Comparison of ENCODE assay signal across 30 mouse cellular contexts in genomic region chr11:120819556-120819955, GRCm38 (mm10). TPM values are rescaled to one million over a fixed set of nuclear protein-coding genes. Genes with fewer than 3 reads are reported as not detected.
DNase-seq lines count a peak whose midpoint lies in the region; ATAC-seq lines count a peak whose summit lies in the region.
"Had no signal": no experiment of that assay in that cellular context is flagged by ENCODE, and none has a peak within 500 bp of the region (broad histone marks: within the 10 kb centered on the region; RNA-seq: fewer than 3 reads in every experiment).

No protein-coding gene starts in this region.

- intact Hi-C loops in gastrocnemius, postnatal 14 days (cut with DNase I; ENCODE audit: low total_unique reads): no loop called here
- intact Hi-C loops in gastrocnemius, postnatal 36 days (cut with DNase I): no loop called here

- no peak overlapping the region for H3K9ac ChIP-seq in midbrain, embryonic 14.5 days (replicated peaks; ENCODE audit: low read length)
- no peak overlapping the region for H3K9ac ChIP-seq in hindbrain, embryonic 12.5 days
- H3K9ac ChIP-seq: embryonic facial prominence, embryonic 15.5 days; forebrain, embryonic 12.5 days; forebrain, postnatal 0 days; intestine, embryonic 15.5 days; liver, embryonic 14.5 days; midbrain, embryonic 13.5 days; neural tube, embryonic 15.5 days had no signal

- ATAC-seq in midbrain, embryonic 14.5 days (ENCODE audit: low FRiP score, low TSS enrichment): no peak
- ATAC-seq in hindbrain, embryonic 12.5 days (ENCODE audit: low FRiP score): no peak
- ATAC-seq: CD4-positive, CD25-positive, alpha-beta regulatory T cell, adult 4 months; forebrain, postnatal 0 days; hindbrain, postnatal 0 days; intestine, embryonic 15.5 days; midbrain, embryonic 13.5 days had no signal

- H3K27me3 ChIP-seq in midbrain, embryonic 14.5 days (ENCODE audit: control insufficient read depth, insufficient read depth, low read length): no peaks in the 10 kb centered on the region
- no peaks in the 10 kb centered on the region for H3K27me3 ChIP-seq in hindbrain, embryonic 12.5 days
- H3K27me3 ChIP-seq: embryonic facial prominence, embryonic 15.5 days; forebrain, embryonic 12.5 days; intestine, embryonic 15.5 days; midbrain, embryonic 13.5 days; neural tube, embryonic 15.5 days had no signal

- peaks cover 23% of the 10 kb centered on the region for H3K4me1 ChIP-seq in midbrain, embryonic 14.5 days (ENCODE audit: control insufficient read depth, insufficient read depth, low read length)
- H3K4me1 ChIP-seq in hindbrain, embryonic 12.5 days: peaks cover 25% of the 10 kb centered on the region

- H3K4me2 ChIP-seq in midbrain, embryonic 14.5 days (ENCODE audit: low read length): no peak overlapping the region
- no peak overlapping the region for H3K4me2 ChIP-seq in hindbrain, embryonic 12.5 days (replicated peaks)
- H3K4me2 ChIP-seq: embryonic facial prominence, embryonic 15.5 days; forebrain, embryonic 12.5 days; intestine, embryonic 15.5 days; midbrain, embryonic 13.5 days had no signal

- H3K36me3 ChIP-seq in midbrain, embryonic 14.5 days (ENCODE audit: control insufficient read depth, insufficient read depth, low read length): peaks cover 75% of the 10 kb centered on the region
- peaks cover 78% of the 10 kb centered on the region for H3K36me3 ChIP-seq in hindbrain, embryonic 12.5 days

- no peaks in the 10 kb centered on the region for H3K9me3 ChIP-seq in midbrain, embryonic 14.5 days (ENCODE audit: control insufficient read depth, low read length)
- H3K9me3 ChIP-seq in hindbrain, embryonic 12.5 days (replicated peaks): no peaks in the 10 kb centered on the region
- H3K9me3 ChIP-seq: embryonic facial prominence, embryonic 15.5 days; forebrain, embryonic 12.5 days; hindbrain, embryonic 10.5 days; intestine, embryonic 15.5 days; midbrain, embryonic 13.5 days; neural tube, embryonic 15.5 days had no signal

- WGBS in midbrain, embryonic 14.5 days: 94% methylated on average over 6 of the region's 6 CpGs
- 94% methylated on average over 6 of the region's 6 CpGs for WGBS in hindbrain, embryonic 12.5 days

- peak; percentile 3 for DNase-seq in gastrocnemius, postnatal 14 days
- DNase-seq in gastrocnemius, postnatal 36 days: no peak
- peak; percentile 55 to 65 for DNase-seq in cerebellum, adult 18-20 months
- DNase-seq in cerebellum, adult 9-10 months: peak; percentile 76
- peak; percentile 57 to 61 for DNase-seq in cerebellum, postnatal 36 days
- DNase-seq in midbrain, embryonic 14.5 days: no peak
- DNase-seq: adrenal gland, postnatal 36 days; embryo, embryonic 11 days; forebrain, postnatal 0 days; gastrocnemius, postnatal 25 days; heart, postnatal 14 days; kidney, adult 2 months; kidney, postnatal 4 days; left cerebral cortex, postnatal 4 days; lung, adult 2 months; lung, postnatal 10 days; retina, postnatal 1 day; right cerebral cortex, postnatal 14 days had no signal

- no peak overlapping the region for H3K4me3 ChIP-seq in midbrain, embryonic 14.5 days (replicated peaks; ENCODE audit: low read depth, low read length)
- no peak overlapping the region for H3K4me3 ChIP-seq in hindbrain, embryonic 12.5 days
- H3K4me3 ChIP-seq: embryonic facial prominence, embryonic 15.5 days; forebrain, embryonic 12.5 days; hindbrain, embryonic 10.5 days; intestine, embryonic 15.5 days; midbrain, embryonic 13.5 days; neural tube, embryonic 15.5 days had no signal

- no peak overlapping the region for H3K27ac ChIP-seq in midbrain, embryonic 14.5 days (replicated peaks; ENCODE audit: low read depth, low read length)
- H3K27ac ChIP-seq in hindbrain, embryonic 12.5 days: no peak overlapping the region
- H3K27ac ChIP-seq: embryonic facial prominence, embryonic 15.5 days; forebrain, embryonic 12.5 days; hindbrain, embryonic 10.5 days; hindbrain, postnatal 0 days; intestine, embryonic 15.5 days; kidney, postnatal 0 days; liver, embryonic 14.5 days; macrophage; midbrain, embryonic 13.5 days; neural tube, embryonic 15.5 days had no signal

RNA-seq across cellular contexts. Expression of gene Fasn, which starts 4.8 kb away (rescaled TPM):
- total RNA-seq in gastrocnemius, postnatal 14 days (2021): 10 to 100 TPM; 13.9 to 19.4 TPM
- 10 to 100 TPM; 12.5 to 20.0 TPM for total RNA-seq in gastrocnemius, postnatal 36 days (2021)
- polyA plus RNA-seq in midbrain, embryonic 14.5 days (2014; fragmentation: Nextera tagmentation; extraction: Ambion mirVana): 120 and 124 TPM in 2 replicates
- polyA plus RNA-seq in hindbrain, embryonic 12.5 days (2016; fragmentation: Nextera tagmentation; extraction: Ambion mirVana): 115 and 120 TPM in 2 replicates

RNA-seq across cellular contexts. Expression of gene Dus1l, which starts 23.4 kb away (rescaled TPM):
- total RNA-seq in gastrocnemius, postnatal 14 days (2021): 10 to 100 TPM; 35.2 to 37.4 TPM
- 10 to 100 TPM; 31.3 to 32.9 TPM for total RNA-seq in gastrocnemius, postnatal 36 days (2021)
- 39.4 and 48.0 TPM in 2 replicates for polyA plus RNA-seq in midbrain, embryonic 14.5 days (2014; fragmentation: Nextera tagmentation; extraction: Ambion mirVana)
- polyA plus RNA-seq in hindbrain, embryonic 12.5 days (2016; fragmentation: Nextera tagmentation; extraction: Ambion mirVana): 54.5 and 60.0 TPM in 2 replicates

RNA-seq across cellular contexts. Expression of gene Gps1, which starts 35.5 kb away (rescaled TPM):
- total RNA-seq in gastrocnemius, postnatal 14 days (2021): 10 to 100 TPM; 49.5 to 51.8 TPM
- total RNA-seq in gastrocnemius, postnatal 36 days (2021): 10 to 100 TPM; 52.6 to 52.7 TPM
- 303 and 316 TPM in 2 replicates for polyA plus RNA-seq in midbrain, embryonic 14.5 days (2014; fragmentation: Nextera tagmentation; extraction: Ambion mirVana)
- polyA plus RNA-seq in hindbrain, embryonic 12.5 days (2016; fragmentation: Nextera tagmentation; extraction: Ambion mirVana): 223 and 232 TPM in 2 replicates

RNA-seq across cellular contexts. Expression of gene Rfng, which starts 35.5 kb away (rescaled TPM):
- 1 to 10 TPM; 6.7 to 7.9 TPM for total RNA-seq in gastrocnemius, postnatal 14 days (2021)
- 1 to 10 TPM; 9.9 to 10.0 TPM for total RNA-seq in gastrocnemius, postnatal 36 days (2021)
- polyA plus RNA-seq in midbrain, embryonic 14.5 days (2014; fragmentation: Nextera tagmentation; extraction: Ambion mirVana): 83.9 and 102 TPM in 2 replicates
- polyA plus RNA-seq in hindbrain, embryonic 12.5 days (2016; fragmentation: Nextera tagmentation; extraction: Ambion mirVana): 68.5 and 70.1 TPM in 2 replicates

RNA-seq across cellular contexts. Expression of gene Hmga1b, which starts 57.0 kb away (rescaled TPM):
- 10 to 100 TPM; 12.4 to 14.6 TPM for total RNA-seq in gastrocnemius, postnatal 14 days (2021)
- total RNA-seq in gastrocnemius, postnatal 36 days (2021): 10 to 100 TPM; 29.5 to 31.9 TPM
- 2.0 and 2.2 TPM in 2 replicates for polyA plus RNA-seq in midbrain, embryonic 14.5 days (2014; fragmentation: Nextera tagmentation; extraction: Ambion mirVana)
- 3.0 and 4.0 TPM in 2 replicates for polyA plus RNA-seq in hindbrain, embryonic 12.5 days (2016; fragmentation: Nextera tagmentation; extraction: Ambion mirVana)

Comparison
In these comparisons a context has a peak if more than half of its experiments do, and no peak if none do; other contexts are left out.
1. DNase-seq: peak in gastrocnemius, postnatal 14 days (single experiment), cerebellum, adult 18-20 months (2 of 2), cerebellum, adult 9-10 months (single experiment) and cerebellum, postnatal 36 days (2 of 2); none in gastrocnemius, postnatal 36 days (0 of 2) and midbrain, embryonic 14.5 days (single experiment).